Mouse (Mus musculus) urinary bladder, postnatal 10 days (tissue): Measurements from ENCODE around the gene Scgb1b7.
"Not testable (repeated sequence)": the region's sequence is repeated elsewhere in the genome, so short reads cannot be mapped to it uniquely, and the experiment has no call there.

Experiments
- DNase-seq: peaks from one replicate; pipeline ENCODE4 v3.0.0; 2022; ENCODE audit warnings: low spot score

Gene Scgb1b7

GRCm38 (mm10) chr7:31712365-31712764 is at the start of gene Scgb1b7:
Gene Scgb1b7 (plus strand): TSS chr7:31712665.
- not testable (repeated sequence) for DNase-seq

- DNase-seq: not testable (repeated sequence)
Measured at GRCm38 (mm10) chr7:31705657-31706056, 6.8 kb upstream of the Scgb1b7 start, which contains the start of gene Scgb2b7. Gene Scgb2b7 (minus strand): TSS chr7:31705757.
